Mouse (Mus musculus) kidney, adult 2 months (tissue): Measurements from ENCODE around the gene Il34. TPM values are rescaled to one million over a fixed set of nuclear protein-coding genes. Genes with fewer than 3 reads are reported as not detected.

Source experiments
- DNase-seq: peaks from one replicate; pipeline ENCODE4 v3.0.0; 2021
- H3K27ac ChIP-seq: fragments of 200-500 bp; 2 replicates; pipeline ENCODE4 v1.5.1; 2012; ENCODE audit warnings: low read depth, low read length, control low read depth, inconsistent platforms; ENCODE audit not compliant: insufficient read depth
- H3K27me3 ChIP-seq: fragments of 200-500 bp; replicated peaks from 2 replicates; pipeline ENCODE4 v1.6.1; 2012; ENCODE audit warnings: mild to moderate bottlenecking, moderate library complexity, low read length, inconsistent platforms; ENCODE audit not compliant: control insufficient read depth, insufficient read depth
- H3K36me3 ChIP-seq: fragments of 200-500 bp; 2 replicates; pipeline ENCODE4 v1.6.1; 2012; ENCODE audit warnings: mild to moderate bottlenecking, moderate library complexity, low read length, inconsistent platforms; ENCODE audit not compliant: control insufficient read depth, insufficient read depth
- H3K4me1 ChIP-seq: fragments of 200-500 bp; 2 replicates; pipeline ENCODE4 v1.6.1; 2011; ENCODE audit warnings: low read length; ENCODE audit not compliant: control insufficient read depth, insufficient read depth
- H3K4me3 ChIP-seq: fragments of 200-500 bp; 2 replicates; pipeline ENCODE4 v1.5.1; 2011; ENCODE audit warnings: mild to moderate bottlenecking, low read depth, low read length, control low read depth; ENCODE audit not compliant: insufficient read depth
- CTCF ChIP-seq: fragments of 200-500 bp; conservative IDR thresholded peaks from 2 replicates; pipeline ENCODE4 v1.5.1; 2011; ENCODE audit warnings: low read depth, mild to moderate bottlenecking, control low read depth, low read length, moderate library complexity, mixed read lengths; ENCODE audit not compliant: insufficient read depth, insufficient read length
- POLR2A ChIP-seq: fragments of 200-500 bp; IDR thresholded peaks from one replicate; pipeline ENCODE4 v1.6.1; 2011; ENCODE audit warnings: low read depth, low read length, control low read depth
- WGBS: fragments of 180-500 bp; shearing (Covaris S2); methylation state at CpG from one replicate; pipeline ENCODE4 v1.1.7; 2018; 5-methylcytosine and 5-hydroxymethylcytosine counted together
- polyA plus RNA-seq: library from polyadenylated mRNA; depleted of rRNA; stranded (reverse); fragments of >200 nt; gene quantifications from 2 replicates; pipeline ENCODE4 v1.2.3, GENCODE M21; 2012; rRNA removed

Gene Il34
- polyA plus RNA-seq, 1 experiment = 21.8 TPM

DNA sequence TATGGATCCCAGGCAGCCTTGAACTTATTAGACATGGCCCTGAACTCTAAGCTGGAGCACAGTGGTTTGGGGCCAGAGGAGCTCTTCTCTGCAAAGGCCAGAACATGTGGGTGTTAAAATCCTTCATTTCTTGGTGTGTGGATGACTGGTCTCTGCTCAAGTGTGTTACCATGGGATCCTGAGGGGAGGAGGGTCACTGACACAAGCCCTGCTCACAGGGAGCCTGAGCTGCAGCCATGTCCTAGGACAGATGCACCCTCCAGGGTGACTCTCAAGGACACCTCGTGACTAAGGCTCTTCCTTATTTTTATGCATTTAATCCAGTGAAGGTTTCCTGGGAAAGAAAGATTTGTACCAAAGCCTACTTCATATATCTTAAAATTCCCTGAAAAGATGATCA lies 107.6 kb downstream of the Il34 start:
- Histone ChIP-seq H3K27ac (no peak overlapping the region), H3K4me3 (no peak overlapping the region), H3K27me3 (no peaks in the 10 kb centered on the region), H3K4me1 (no peaks in the 10 kb centered on the region), H3K36me3 (no peaks in the 10 kb centered on the region)
- no peak for DNase-seq
- WGBS = 71% methylated on average over 1 of the region's 1 CpGs
- no peak for TF ChIP-seq POLR2A

DNA sequence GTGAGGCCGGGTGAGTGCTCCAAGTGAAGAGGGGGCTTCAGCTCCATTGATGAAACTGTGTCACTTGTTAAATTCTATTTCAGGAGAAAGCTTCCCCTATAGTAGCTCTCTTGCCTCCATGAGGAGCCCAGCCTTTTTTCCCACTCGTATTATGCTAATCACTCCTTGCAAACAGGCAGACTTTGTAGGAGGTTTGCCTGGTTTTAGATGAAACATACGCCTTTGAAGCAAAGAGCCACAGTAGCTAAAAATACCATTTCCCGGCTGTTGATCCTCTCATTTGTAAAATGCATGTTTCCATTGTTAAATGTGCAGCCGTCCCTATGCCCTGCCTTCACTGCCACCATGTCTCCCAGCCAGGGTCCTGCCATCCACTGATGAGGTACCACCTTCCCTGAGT lies 108.2 kb downstream of the Il34 start:
- Histone ChIP-seq H3K27ac (no peak overlapping the region), H3K27me3 (no peaks in the 10 kb centered on the region), H3K36me3 (no peaks in the 10 kb centered on the region), H3K4me1 (no peaks in the 10 kb centered on the region), H3K4me3 (no peak overlapping the region)
- no peak for DNase-seq
- WGBS = 91% methylated on average over 5 of the region's 5 CpGs
- TF ChIP-seq CTCF (no peak), POLR2A (no peak)

DNA sequence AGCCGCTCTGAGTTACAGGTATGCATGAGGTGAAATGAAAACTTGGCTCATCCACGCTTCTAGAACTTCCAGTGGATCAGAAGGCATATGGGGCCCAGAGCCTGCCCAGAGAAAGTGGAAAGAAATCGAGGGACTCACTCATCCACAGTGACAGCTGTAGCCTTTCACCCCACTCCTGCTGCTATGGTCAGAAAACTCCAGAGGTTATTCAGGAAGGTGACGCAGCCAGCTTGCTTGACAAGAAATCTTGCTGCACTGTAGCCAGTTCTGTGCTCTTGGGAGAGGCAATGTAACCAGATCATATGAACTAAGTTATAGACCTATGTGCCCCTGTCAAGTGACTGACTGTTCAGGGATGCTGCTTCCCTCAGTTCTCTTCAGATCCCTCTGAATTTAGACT lies 109.7 kb downstream of the Il34 start:
- H3K36me3 ChIP-seq = no peaks in the 10 kb centered on the region
- 70% methylated on average over 4 of the region's 4 CpGs for WGBS
- no peaks in the 10 kb centered on the region for H3K4me1 ChIP-seq
- DNase-seq = no peak
- no peak for TF ChIP-seq CTCF
- TF ChIP-seq POLR2A = no peak
- no peak overlapping the region for H3K27ac ChIP-seq
- no peaks in the 10 kb centered on the region for H3K27me3 ChIP-seq
- H3K4me3 ChIP-seq = no peak overlapping the region

DNA sequence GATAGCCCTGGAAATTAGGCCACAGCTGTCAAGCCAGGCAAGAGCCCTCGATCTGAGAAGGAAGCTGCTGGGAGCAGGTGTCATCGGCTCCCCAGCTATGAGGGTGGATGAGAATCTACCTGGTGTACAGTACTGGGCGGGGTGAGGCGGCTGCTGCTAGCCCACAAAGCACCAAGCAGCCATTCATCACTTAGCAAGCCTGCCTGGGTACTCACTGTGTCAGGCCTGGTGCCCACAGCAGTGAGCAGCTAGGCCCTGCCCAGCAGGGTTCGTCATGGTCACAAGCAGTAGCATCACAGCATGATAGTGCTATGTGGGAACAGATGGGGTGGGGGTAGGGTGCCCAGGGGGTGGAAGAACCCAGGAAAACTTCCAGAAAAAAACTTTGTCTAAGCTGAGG lies 110.3 kb downstream of the Il34 start:
- DNase-seq = no peak
- Histone ChIP-seq H3K27me3 (no peaks in the 10 kb centered on the region), H3K27ac (no peak overlapping the region), H3K4me3 (no peak overlapping the region), H3K36me3 (no peaks in the 10 kb centered on the region), H3K4me1 (no peaks in the 10 kb centered on the region)
- 85% methylated on average over 5 of the region's 5 CpGs for WGBS
- TF ChIP-seq POLR2A (no peak), CTCF (no peak)

DNA sequence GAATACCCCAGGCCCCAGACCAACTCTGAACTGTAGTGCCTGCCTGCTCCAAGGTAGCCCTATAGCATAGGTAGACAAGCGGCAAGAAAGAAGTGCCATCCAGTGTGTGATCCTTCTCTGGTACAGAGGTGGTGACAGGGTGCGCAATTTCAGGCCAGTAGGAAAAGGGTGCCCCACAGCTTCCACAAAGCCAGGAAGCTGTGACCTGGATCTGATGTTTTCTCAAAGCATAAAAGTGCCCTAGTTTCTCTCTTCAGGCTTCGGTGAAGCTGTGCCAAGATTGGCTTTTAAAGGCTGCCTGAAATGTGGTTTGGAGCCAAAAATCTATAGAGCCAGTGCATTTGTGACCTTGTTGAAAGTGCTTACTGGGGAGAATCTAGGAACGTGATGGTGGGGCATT lies 110.9 kb downstream of the Il34 start:
- DNase-seq = no peak
- TF ChIP-seq CTCF (no peak), POLR2A (no peak)
- H3K27me3 ChIP-seq = no peaks in the 10 kb centered on the region
- H3K36me3 ChIP-seq = no peaks in the 10 kb centered on the region
- no peak overlapping the region for H3K27ac ChIP-seq
- H3K4me1 ChIP-seq = no peaks in the 10 kb centered on the region
- no peak overlapping the region for H3K4me3 ChIP-seq
- WGBS = 65% methylated on average over 4 of the region's 4 CpGs

DNA sequence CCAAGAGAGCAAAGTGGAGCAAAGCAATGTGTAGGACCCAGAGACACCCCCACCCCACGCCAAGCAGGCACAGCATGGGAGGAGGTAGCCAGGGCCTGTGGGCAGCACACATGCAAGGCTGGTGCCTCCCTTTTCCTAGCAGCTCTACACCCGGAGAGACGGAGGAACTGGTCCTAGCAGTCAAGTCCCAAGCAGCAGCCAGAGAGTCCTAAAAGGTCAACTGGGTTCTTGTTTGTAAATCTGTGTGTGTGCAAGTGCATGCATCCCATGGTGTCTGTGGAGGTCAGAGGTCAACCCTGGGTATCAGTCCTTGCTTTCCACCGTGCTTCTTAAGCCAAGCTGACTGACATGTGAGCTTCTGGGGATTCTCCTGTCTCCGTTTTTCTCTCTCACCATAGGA lies 111.5 kb downstream of the Il34 start:
- DNase-seq = no peak
- TF ChIP-seq POLR2A (no peak), CTCF (no peak)
- Histone ChIP-seq H3K27me3 (no peaks in the 10 kb centered on the region), H3K4me3 (no peak overlapping the region), H3K36me3 (no peaks in the 10 kb centered on the region), H3K4me1 (no peaks in the 10 kb centered on the region), H3K27ac (no peak overlapping the region)
- 80% methylated on average over 5 of the region's 5 CpGs for WGBS

Other genes starting within 250 kb of the Il34 start
- gene Vac14, start 187.3 kb downstream of the Il34 start, polyA plus RNA-seq = 36.8 and 39.1 TPM in 2 replicates
- 23.0 and 25.2 TPM in 2 replicates for gene Mtss1l, start 84.4 kb downstream of the Il34 start, polyA plus RNA-seq
- 40.1 and 42.9 TPM in 2 replicates for gene Cog4, start 40.7 kb upstream of the Il34 start, polyA plus RNA-seq
- gene Sf3b3, start 40.9 kb upstream of the Il34 start, polyA plus RNA-seq = 22.6 and 25.9 TPM in 2 replicates
- gene Fuk, start 96.6 kb upstream of the Il34 start, polyA plus RNA-seq = 17.9 and 21.3 TPM in 2 replicates
- 27.3 and 28.6 TPM in 2 replicates for gene St3gal2, start 114.0 kb upstream of the Il34 start, polyA plus RNA-seq
- gene Ddx19a, start 191.9 kb upstream of the Il34 start, polyA plus RNA-seq = 21.6 and 24.3 TPM in 2 replicates
- gene Ddx19b, start 225.8 kb upstream of the Il34 start, polyA plus RNA-seq = 2.7 and 3.1 TPM in 2 replicates
- gene Aars, start 227.2 kb upstream of the Il34 start, polyA plus RNA-seq = 35.9 and 36.3 TPM in 2 replicates